Mouse (Mus musculus): Measurements from ENCODE around the gene Alox5ap.
A peak's percentile ranks its signal among the peaks of the same experiment; 100 is the strongest.

The Alox5ap gene

GRCm38 (mm10) chr5:149316926-149317325 is 52.4 kb downstream of the Alox5ap start:
- DNase-seq (ENCODE audit: low spot score) = no peak

GRCm38 (mm10) chr5:149319874-149320323 is 55.3 kb downstream of the Alox5ap start:
- DNase-seq (ENCODE audit: low spot score) = no peak

- DNase-seq (ENCODE audit: low spot score) = peak; percentile 36
Measured at GRCm38 (mm10) chr5:149320534-149321482, 56.2 kb downstream of the Alox5ap start.

- no peak for DNase-seq (ENCODE audit: low spot score)
Measured at GRCm38 (mm10) chr5:149321909-149322841, 57.6 kb downstream of the Alox5ap start.

GRCm38 (mm10) chr5:149322938-149323553 is 58.5 kb downstream of the Alox5ap start:
- DNase-seq (ENCODE audit: low spot score) = no peak

GRCm38 (mm10) chr5:149324739-149325138 is 60.2 kb downstream of the Alox5ap start:
- no peak for DNase-seq (ENCODE audit: low spot score)

- DNase-seq (ENCODE audit: low spot score) = no peak
Measured at GRCm38 (mm10) chr5:149329098-149329887, 64.7 kb downstream of the Alox5ap start.

GRCm38 (mm10) chr5:149330601-149331000 is 66.0 kb downstream of the Alox5ap start:
- DNase-seq (ENCODE audit: low spot score) = no peak

GRCm38 (mm10) chr5:149331407-149332143 is 67.0 kb downstream of the Alox5ap start:
- DNase-seq (ENCODE audit: low spot score) = no peak

- no peak for DNase-seq (ENCODE audit: low spot score)
Measured at GRCm38 (mm10) chr5:149332787-149333186, 68.2 kb downstream of the Alox5ap start.

GRCm38 (mm10) chr5:149333941-149334698 is 69.6 kb downstream of the Alox5ap start:
- DNase-seq (ENCODE audit: low spot score) = no peak

- peak; percentile 24 for DNase-seq (ENCODE audit: low spot score)
Measured at GRCm38 (mm10) chr5:149335009-149335408, 70.4 kb downstream of the Alox5ap start.

GRCm38 (mm10) chr5:149335563-149336238 is 71.1 kb downstream of the Alox5ap start:
- DNase-seq (ENCODE audit: low spot score) = peak; percentile 69

- no peak for DNase-seq (ENCODE audit: low spot score)
Measured at GRCm38 (mm10) chr5:149337148-149337547, 72.6 kb downstream of the Alox5ap start.
